ENCODE assay signal across 12 mouse cellular contexts in genomic region chr11:49252048-49252447, GRCm38 (mm10). TPM values are rescaled to one million over a fixed set of nuclear protein-coding genes. Genes with fewer than 3 reads are reported as not detected.
A peak's percentile ranks its signal among the peaks of the same experiment; 100 is the strongest.
DNase-seq lines count a peak whose midpoint lies in the region; ATAC-seq and TF ChIP-seq lines count a peak whose summit lies in the region.
"Had no signal": no experiment of that assay in that cellular context is flagged by ENCODE, and none has a peak within 500 bp of the region (broad histone marks: within the 10 kb centered on the region; RNA-seq: fewer than 3 reads in every experiment).

No protein-coding gene starts in this region.

- no peak overlapping the region for H3K9ac ChIP-seq in heart, embryonic 11.5 days (ENCODE audit: low read depth, low read length)
- 0 out of 2 replicates have a peak overlapping the region, but pooled peaks have one; percentile 82 for H3K9ac ChIP-seq in lung, postnatal 0 days (replicated peaks; ENCODE audit: low read depth)
- H3K9ac ChIP-seq in liver, embryonic 16.5 days (ENCODE audit: low read depth, low read length) = peak overlapping the region; percentile 96

- no peak for TF ChIP-seq EP300 in lung, postnatal 0 days (IDR thresholded peaks at IDR 0.05)

- DNase-seq in heart, embryonic 10.5 days (ENCODE audit: low spot score) = no peak
- no peak for DNase-seq in lung, postnatal 0 days (ENCODE audit: low spot score)
- DNase-seq in lung, adult 18-20 months = no peak
- peak; percentile 53 for DNase-seq in thymus, postnatal 4 days
- DNase-seq in spleen, adult 18-20 months = no peak
- DNase-seq in adrenal gland, adult 18-20 months (ENCODE audit: low spot score in 2 of 2) = no peak
- DNase-seq: B cell, adult 2 months; cerebellum, adult 9-11 months; kidney, postnatal 4 days had no signal

- no peaks in the 10 kb centered on the region for H3K9me3 ChIP-seq in heart, embryonic 11.5 days (replicated peaks; ENCODE audit: control insufficient read depth, low read length)
- H3K9me3 ChIP-seq in heart, embryonic 10.5 days = no peaks in the 10 kb centered on the region
- H3K9me3 ChIP-seq in lung, postnatal 0 days (ENCODE audit: low read length) = no peaks in the 10 kb centered on the region
- no peaks in the 10 kb centered on the region for H3K9me3 ChIP-seq in liver, embryonic 16.5 days (replicated peaks; ENCODE audit: control insufficient read depth, low read length)

- H3K27ac ChIP-seq in heart, embryonic 11.5 days (ENCODE audit: low read depth, low read length) = no peak overlapping the region
- no peak overlapping the region for H3K27ac ChIP-seq in heart, embryonic 10.5 days
- no peak overlapping the region for H3K27ac ChIP-seq in lung, postnatal 0 days (ENCODE audit: low read length)
- peak overlapping the region; percentile 94 for H3K27ac ChIP-seq in liver, embryonic 16.5 days (ENCODE audit: low read length)

- no peak for TF ChIP-seq CTCF in lung, postnatal 0 days (IDR thresholded peaks at IDR 0.05)

- 0 out of 2 replicates have a peak overlapping the region, but pooled peaks have one; percentile 85 for H3K4me2 ChIP-seq in heart, embryonic 11.5 days
- H3K4me2 ChIP-seq in lung, postnatal 0 days (replicated peaks; ENCODE audit: low read depth, low read length) = peak overlapping the region; percentile 65
- peak overlapping the region; percentile 80 for H3K4me2 ChIP-seq in liver, embryonic 16.5 days (ENCODE audit: low read depth, low read length)

- ATAC-seq in heart, embryonic 11.5 days (replicated peaks; ENCODE audit: insufficient number of reproducible peaks, low FRiP score, low TSS enrichment) = no peak
- no peak for ATAC-seq in lung, postnatal 0 days
- no peak for ATAC-seq in liver, embryonic 16.5 days (ENCODE audit: low read depth)

- H3K4me3 ChIP-seq in heart, embryonic 11.5 days (ENCODE audit: low read depth, low read length) = no peak overlapping the region
- H3K4me3 ChIP-seq in heart, embryonic 10.5 days = no peak overlapping the region; the same call in 1 of the 2 replicates
- peak overlapping the region; percentile 66; the same call in 1 of the 2 replicates for H3K4me3 ChIP-seq in lung, postnatal 0 days (ENCODE audit: low read depth, low read length)
- H3K4me3 ChIP-seq in liver, embryonic 16.5 days (ENCODE audit: low read depth, low read length) = peak overlapping the region; percentile 84

- peaks cover 11% of the 10 kb centered on the region; the same call in 1 of the 2 replicates for H3K36me3 ChIP-seq in heart, embryonic 11.5 days (ENCODE audit: control insufficient read depth, insufficient read depth, low read length)
- peaks cover 38% of the 10 kb centered on the region for H3K36me3 ChIP-seq in heart, embryonic 10.5 days
- H3K36me3 ChIP-seq in lung, postnatal 0 days (ENCODE audit: insufficient read depth, low read length) = peaks cover 6% of the 10 kb centered on the region; the same call in 1 of the 2 replicates
- H3K36me3 ChIP-seq in liver, embryonic 16.5 days (ENCODE audit: control insufficient read depth, insufficient read depth) = peaks cover 19% of the 10 kb centered on the region

- no peaks in the 10 kb centered on the region for H3K27me3 ChIP-seq in heart, embryonic 11.5 days (ENCODE audit: control insufficient read depth, insufficient read depth, low read length)
- H3K27me3 ChIP-seq in heart, embryonic 10.5 days (ENCODE audit: insufficient read depth, poor library complexity, severe bottlenecking) = no peaks in the 10 kb centered on the region
- H3K27me3 ChIP-seq in lung, postnatal 0 days (replicated peaks; ENCODE audit: insufficient read depth, low read length) = no peaks in the 10 kb centered on the region
- no peaks in the 10 kb centered on the region for H3K27me3 ChIP-seq in liver, embryonic 16.5 days (ENCODE audit: control insufficient read depth, insufficient read depth, low read depth, low read length)

- WGBS in heart, embryonic 11.5 days (ENCODE audit: insufficient replicate concordance) = 89% methylated on average over 5 of the region's 5 CpGs
- 89% methylated on average over 5 of the region's 5 CpGs for WGBS in heart, embryonic 10.5 days
- 74% methylated on average over 5 of the region's 5 CpGs for WGBS in lung, postnatal 0 days
- WGBS in liver, embryonic 16.5 days (ENCODE audit: insufficient replicate concordance) = 39% methylated on average over 5 of the region's 5 CpGs

- H3K4me1 ChIP-seq in heart, embryonic 11.5 days (ENCODE audit: control insufficient read depth, insufficient read depth, low read length) = peaks cover 25% of the 10 kb centered on the region
- H3K4me1 ChIP-seq in heart, embryonic 10.5 days = peaks cover 39% of the 10 kb centered on the region
- H3K4me1 ChIP-seq in lung, postnatal 0 days (ENCODE audit: insufficient read depth, low read depth, low read length) = peaks cover 36% of the 10 kb centered on the region
- peaks cover 56% of the 10 kb centered on the region for H3K4me1 ChIP-seq in liver, embryonic 16.5 days (ENCODE audit: control insufficient read depth, low read depth, low read length)

RNA-seq across cellular contexts. Expression of gene Mgat1, which starts 8.1 kb away (rescaled TPM):
- polyA plus RNA-seq in heart, embryonic 11.5 days (2014; fragmentation: Nextera tagmentation; extraction: Ambion mirVana) = 32.9 and 39.1 TPM in 2 replicates
- 41.1 and 46.9 TPM in 2 replicates for polyA plus RNA-seq in heart, embryonic 10.5 days (2016; fragmentation: Nextera tagmentation; extraction: Ambion mirVana)
- polyA plus RNA-seq in lung, postnatal 0 days (2015; fragmentation: Nextera tagmentation; extraction: Ambion mirVana) = 90.2 and 94.5 TPM in 2 replicates
- polyA plus RNA-seq in liver, embryonic 16.5 days (2015; fragmentation: Nextera tagmentation; extraction: Ambion mirVana) = 41.5 TPM in 2 replicates
- 100 to 1,000 TPM; 114 to 141 TPM for total RNA-seq in adrenal gland, adult 18-20 months (2021)

RNA-seq across cellular contexts. Expression of gene Olfr1393, which starts 26.1 kb away (rescaled TPM):
- polyA plus RNA-seq in heart, embryonic 11.5 days (2014; fragmentation: Nextera tagmentation; extraction: Ambion mirVana) = not detected in 2 replicates
- polyA plus RNA-seq in heart, embryonic 10.5 days (2016; fragmentation: Nextera tagmentation; extraction: Ambion mirVana) = not detected in 2 replicates
- not detected in 2 replicates for polyA plus RNA-seq in lung, postnatal 0 days (2015; fragmentation: Nextera tagmentation; extraction: Ambion mirVana)
- polyA plus RNA-seq in liver, embryonic 16.5 days (2015; fragmentation: Nextera tagmentation; extraction: Ambion mirVana) = 0.06 TPM in 1 of 2 replicates, not detected in the other
- not detected for total RNA-seq in adrenal gland, adult 18-20 months (2021)
- polyA plus RNA-seq: midbrain, embryonic 11.5 days had no signal

RNA-seq across cellular contexts. Expression of gene Olfr1392, which starts 33.0 kb away (rescaled TPM):
- not detected in 2 replicates for polyA plus RNA-seq in heart, embryonic 11.5 days (2014; fragmentation: Nextera tagmentation; extraction: Ambion mirVana)
- not detected in 2 replicates for polyA plus RNA-seq in heart, embryonic 10.5 days (2016; fragmentation: Nextera tagmentation; extraction: Ambion mirVana)
- 0.05 TPM in 1 of 2 replicates, not detected in the other for polyA plus RNA-seq in lung, postnatal 0 days (2015; fragmentation: Nextera tagmentation; extraction: Ambion mirVana)
- not detected in 2 replicates for polyA plus RNA-seq in liver, embryonic 16.5 days (2015; fragmentation: Nextera tagmentation; extraction: Ambion mirVana)
- total RNA-seq in adrenal gland, adult 18-20 months (2021) = under 1 TPM in 1 of 2 experiments, not detected in 1; 0.10 TPM
- polyA plus RNA-seq: midbrain, embryonic 11.5 days had no signal

RNA-seq across cellular contexts. Expression of gene Zfp62, which starts 49.0 kb away (rescaled TPM):
- polyA plus RNA-seq in heart, embryonic 11.5 days (2014; fragmentation: Nextera tagmentation; extraction: Ambion mirVana) = 33.9 and 36.8 TPM in 2 replicates
- 32.8 and 34.6 TPM in 2 replicates for polyA plus RNA-seq in heart, embryonic 10.5 days (2016; fragmentation: Nextera tagmentation; extraction: Ambion mirVana)
- polyA plus RNA-seq in lung, postnatal 0 days (2015; fragmentation: Nextera tagmentation; extraction: Ambion mirVana) = 19.6 and 21.5 TPM in 2 replicates
- 11.1 and 11.7 TPM in 2 replicates for polyA plus RNA-seq in liver, embryonic 16.5 days (2015; fragmentation: Nextera tagmentation; extraction: Ambion mirVana)
- total RNA-seq in adrenal gland, adult 18-20 months (2021) = 10 to 100 TPM; 27.0 to 34.6 TPM

RNA-seq across cellular contexts. Expression of gene Olfr10, which starts 52.5 kb away (rescaled TPM):
- polyA plus RNA-seq in heart, embryonic 11.5 days (2014; fragmentation: Nextera tagmentation; extraction: Ambion mirVana) = not detected in 2 replicates
- polyA plus RNA-seq in heart, embryonic 10.5 days (2016; fragmentation: Nextera tagmentation; extraction: Ambion mirVana) = not detected in 2 replicates
- polyA plus RNA-seq in lung, postnatal 0 days (2015; fragmentation: Nextera tagmentation; extraction: Ambion mirVana) = not detected in 2 replicates
- polyA plus RNA-seq in liver, embryonic 16.5 days (2015; fragmentation: Nextera tagmentation; extraction: Ambion mirVana) = not detected in 2 replicates
- not detected for total RNA-seq in adrenal gland, adult 18-20 months (2021)
- polyA plus RNA-seq: midbrain, embryonic 11.5 days had no signal

Comparison
In these comparisons a context has a peak if more than half of its experiments do, and no peak if none do; other contexts are left out.
1. H3K4me3 ChIP-seq: peak in lung, postnatal 0 days (single experiment) and liver, embryonic 16.5 days (single experiment); none in heart, embryonic 11.5 days (single experiment) and heart, embryonic 10.5 days (single experiment).
2. Peak in every context shown above with its lines, with median percentiles within 50 percentile points of each other: H3K4me2 ChIP-seq.